Mouse (Mus musculus): Measurements from ENCODE around the gene Slc24a5. TPM values are rescaled to one million over a fixed set of nuclear protein-coding genes. Genes with fewer than 3 reads are reported as not detected.
"Not testable (repeated sequence)": the region's sequence is repeated elsewhere in the genome, so short reads cannot be mapped to it uniquely, and the experiment has no call there.

Gene Slc24a5
- polyA plus RNA-seq, 1 experiment: not detected

GRCm38 (mm10) chr2:125067373-125067772 is 551 bp upstream of the Slc24a5 start:
- TF ChIP-seq CTCF (IDR thresholded peaks at IDR 0.05; ENCODE audit: borderline replicate concordance, control insufficient read depth, extremely low read depth, insufficient read depth, low read length, poor library complexity) (no peak), POLR2A (IDR thresholded peaks at IDR 0.05; ENCODE audit: control insufficient read depth, extremely low read depth, insufficient read depth, low read length, poor library complexity) (no peak)
- no peak for DNase-seq
- H3K4me3 ChIP-seq (ENCODE audit: control insufficient read depth, insufficient read depth, low read length): no peak overlapping the region
- no peak overlapping the region for H3K27ac ChIP-seq (ENCODE audit: control insufficient read depth, insufficient read depth, low read length)
- H3K27me3 ChIP-seq (ENCODE audit: control insufficient read depth, insufficient read depth, low read length): no peaks in the 10 kb centered on the region
- H3K4me1 ChIP-seq (replicated peaks; ENCODE audit: control insufficient read depth, insufficient read depth, low read length): no peaks in the 10 kb centered on the region
- no peaks in the 10 kb centered on the region for H3K36me3 ChIP-seq (ENCODE audit: control insufficient read depth, insufficient read depth, low read length)
- WGBS: 90% methylated on average over 7 of the region's 7 CpGs

GRCm38 (mm10) chr2:125068696-125069095 is 772 bp downstream of the Slc24a5 start:
- Histone ChIP-seq H3K27me3 (ENCODE audit: control insufficient read depth, insufficient read depth, low read length) (no peaks in the 10 kb centered on the region), H3K36me3 (ENCODE audit: control insufficient read depth, insufficient read depth, low read length) (no peaks in the 10 kb centered on the region), H3K4me3 (ENCODE audit: control insufficient read depth, insufficient read depth, low read length) (no peak overlapping the region), H3K4me1 (replicated peaks; ENCODE audit: control insufficient read depth, insufficient read depth, low read length) (no peaks in the 10 kb centered on the region), H3K27ac (ENCODE audit: control insufficient read depth, insufficient read depth, low read length) (no peak overlapping the region)
- TF ChIP-seq CTCF (IDR thresholded peaks at IDR 0.05; ENCODE audit: borderline replicate concordance, control insufficient read depth, extremely low read depth, insufficient read depth, low read length, poor library complexity): no peak
- TF ChIP-seq POLR2A (IDR thresholded peaks at IDR 0.05; ENCODE audit: control insufficient read depth, extremely low read depth, insufficient read depth, low read length, poor library complexity): no peak
- DNase-seq: no peak
- 80% methylated on average over 12 of the region's 12 CpGs for WGBS

GRCm38 (mm10) chr2:125073056-125073780 is 5.3 kb downstream of the Slc24a5 start:
- Histone ChIP-seq H3K27ac (ENCODE audit: control insufficient read depth, insufficient read depth, low read length) (no peak overlapping the region), H3K27me3 (ENCODE audit: control insufficient read depth, insufficient read depth, low read length) (no peaks in the 10 kb centered on the region), H3K4me1 (replicated peaks; ENCODE audit: control insufficient read depth, insufficient read depth, low read length) (no peaks in the 10 kb centered on the region), H3K36me3 (ENCODE audit: control insufficient read depth, insufficient read depth, low read length) (no peaks in the 10 kb centered on the region), H3K4me3 (ENCODE audit: control insufficient read depth, insufficient read depth, low read length) (no peak overlapping the region)
- 85% methylated on average over 3 of the region's 3 CpGs for WGBS
- DNase-seq: no peak
- no peak for TF ChIP-seq POLR2A (IDR thresholded peaks at IDR 0.05; ENCODE audit: control insufficient read depth, extremely low read depth, insufficient read depth, low read length, poor library complexity)
- TF ChIP-seq CTCF (IDR thresholded peaks at IDR 0.05; ENCODE audit: borderline replicate concordance, control insufficient read depth, extremely low read depth, insufficient read depth, low read length, poor library complexity): no peak

- Histone ChIP-seq H3K36me3 (ENCODE audit: control insufficient read depth, insufficient read depth, low read length) (peaks cover 15% of the 10 kb centered on the region), H3K4me1 (replicated peaks; ENCODE audit: control insufficient read depth, insufficient read depth, low read length) (no peaks in the 10 kb centered on the region), H3K27ac (ENCODE audit: control insufficient read depth, insufficient read depth, low read length) (no peak overlapping the region), H3K4me3 (ENCODE audit: control insufficient read depth, insufficient read depth, low read length) (no peak overlapping the region), H3K27me3 (ENCODE audit: control insufficient read depth, insufficient read depth, low read length) (no peaks in the 10 kb centered on the region)
- no peak for DNase-seq
- TF ChIP-seq POLR2A (IDR thresholded peaks at IDR 0.05; ENCODE audit: control insufficient read depth, extremely low read depth, insufficient read depth, low read length, poor library complexity) (no peak), CTCF (IDR thresholded peaks at IDR 0.05; ENCODE audit: borderline replicate concordance, control insufficient read depth, extremely low read depth, insufficient read depth, low read length, poor library complexity) (no peak)
- WGBS: 17% methylated on average over 1 of the region's 1 CpGs
Measured at GRCm38 (mm10) chr2:125083879-125084278, 16.0 kb downstream of the Slc24a5 start.

- no peak for DNase-seq
- H3K27ac ChIP-seq (ENCODE audit: control insufficient read depth, insufficient read depth, low read length): no peak overlapping the region
- WGBS: 98% methylated on average over 7 of the region's 7 CpGs
- H3K4me1 ChIP-seq (replicated peaks; ENCODE audit: control insufficient read depth, insufficient read depth, low read length): no peaks in the 10 kb centered on the region
- no peak overlapping the region for H3K4me3 ChIP-seq (ENCODE audit: control insufficient read depth, insufficient read depth, low read length)
- TF ChIP-seq POLR2A (IDR thresholded peaks at IDR 0.05; ENCODE audit: control insufficient read depth, extremely low read depth, insufficient read depth, low read length, poor library complexity) (no peak), CTCF (IDR thresholded peaks at IDR 0.05; ENCODE audit: borderline replicate concordance, control insufficient read depth, extremely low read depth, insufficient read depth, low read length, poor library complexity) (no peak)
- no peaks in the 10 kb centered on the region for H3K27me3 ChIP-seq (ENCODE audit: control insufficient read depth, insufficient read depth, low read length)
- H3K36me3 ChIP-seq (ENCODE audit: control insufficient read depth, insufficient read depth, low read length): peaks cover 34% of the 10 kb centered on the region
Measured at GRCm38 (mm10) chr2:125088757-125089156, 20.8 kb downstream of the Slc24a5 start.

GRCm38 (mm10) chr2:125092123-125092522 is 24.2 kb downstream of the Slc24a5 start:
- DNase-seq; H3K4me3 ChIP-seq (ENCODE audit: control insufficient read depth, insufficient read depth, low read length); H3K4me1 ChIP-seq (replicated peaks; ENCODE audit: control insufficient read depth, insufficient read depth, low read length); H3K27ac ChIP-seq (ENCODE audit: control insufficient read depth, insufficient read depth, low read length); H3K27me3 ChIP-seq (ENCODE audit: control insufficient read depth, insufficient read depth, low read length): not testable (repeated sequence)
- WGBS: 94% methylated on average over 3 of the region's 3 CpGs
- peaks cover 40% of the 10 kb centered on the region for H3K36me3 ChIP-seq (ENCODE audit: control insufficient read depth, insufficient read depth, low read length)

- H3K27me3 ChIP-seq (ENCODE audit: control insufficient read depth, insufficient read depth, low read length); H3K4me3 ChIP-seq (ENCODE audit: control insufficient read depth, insufficient read depth, low read length); DNase-seq; H3K4me1 ChIP-seq (replicated peaks; ENCODE audit: control insufficient read depth, insufficient read depth, low read length); H3K27ac ChIP-seq (ENCODE audit: control insufficient read depth, insufficient read depth, low read length): not testable (repeated sequence)
- H3K36me3 ChIP-seq (ENCODE audit: control insufficient read depth, insufficient read depth, low read length): peaks cover 30% of the 10 kb centered on the region
- WGBS: 99% methylated on average over 13 of the region's 13 CpGs
Measured at GRCm38 (mm10) chr2:125104491-125104890, 36.6 kb downstream of the Slc24a5 start.

- not testable (repeated sequence) for H3K4me3 ChIP-seq (ENCODE audit: control insufficient read depth, insufficient read depth, low read length); DNase-seq; H3K4me1 ChIP-seq (replicated peaks; ENCODE audit: control insufficient read depth, insufficient read depth, low read length); H3K27me3 ChIP-seq (ENCODE audit: control insufficient read depth, insufficient read depth, low read length); H3K27ac ChIP-seq (ENCODE audit: control insufficient read depth, insufficient read depth, low read length)
- H3K36me3 ChIP-seq (ENCODE audit: control insufficient read depth, insufficient read depth, low read length): peaks cover 21% of the 10 kb centered on the region
- 96% methylated on average over 4 of the region's 4 CpGs for whole genome bisulfite sequencing
Measured at GRCm38 (mm10) chr2:125106536-125106935, 38.6 kb downstream of the Slc24a5 start.

Measured in thymus, adult 2 months (tissue).